Mouse (Mus musculus): ENCODE data around the gene Ugt1a10. TPM values are rescaled to one million over a fixed set of nuclear protein-coding genes. Genes with fewer than 3 reads are reported as not detected.
"Not testable (repeated sequence)": the region's sequence is repeated elsewhere in the genome, so short reads cannot be mapped to it uniquely, and the experiment has no call there.

Ugt1a10 gene
- polyA plus RNA-seq, 1 experiment from 2014 or later, result not detected

GRCm38 (mm10) chr1:88094270-88094676, 39.1 kb downstream of the Ugt1a10 start:
- peak; percentile 40 for DNase-seq
- not testable (repeated sequence) for H3K4me3 ChIP-seq (ENCODE audit: low read depth, low read length); H3K4me1 ChIP-seq (ENCODE audit: insufficient read depth); H3K36me3 ChIP-seq (ENCODE audit: insufficient read depth); H3K27me3 ChIP-seq (ENCODE audit: insufficient read depth, low read length); H3K9me3 ChIP-seq (ENCODE audit: low read depth, low read length); H3K4me2 ChIP-seq; H3K9ac ChIP-seq
- peak overlapping the region; percentile 83; the same call in 1 of the 2 replicates for H3K27ac ChIP-seq (ENCODE audit: low read depth)
- peak; percentile 47 for TF ChIP-seq CTCF (IDR thresholded peaks at IDR 0.05; ENCODE audit: low read depth)
- WGBS, result 55% methylated on average over 3 of the region's 3 CpGs
- peak; percentile 66; the same call in 1 of the 2 replicates for ATAC-seq (ENCODE audit: insufficient read depth)

GRCm38 (mm10) chr1:88094941-88095492, 39.8 kb downstream of the Ugt1a10 start, which contains the start of gene Ugt1a7c:
TSS of gene Ugt1a7c (plus strand) at chr1:88095062.
- no peak for TF ChIP-seq CTCF (IDR thresholded peaks at IDR 0.05; ENCODE audit: low read depth)
- Histone ChIP-seq H3K27ac (ENCODE audit: low read depth) (peak within 1 kb of the TSS; percentile 83; the same call in 1 of the 2 replicates), H3K36me3 (ENCODE audit: insufficient read depth) (no peaks in the 10 kb centered on the region), H3K4me2 (peak within 1 kb of the TSS; percentile 38), H3K27me3 (ENCODE audit: insufficient read depth, low read length) (no peaks in the 10 kb centered on the region), H3K9ac (no peak within 1 kb of the TSS), H3K9me3 (ENCODE audit: low read depth, low read length) (no peaks in the 10 kb centered on the region), H3K4me3 (ENCODE audit: low read depth, low read length) (no peak within 1 kb of the TSS), H3K4me1 (ENCODE audit: insufficient read depth) (no peaks in the 10 kb centered on the region)
- DNase-seq (peak; percentile 86), ATAC-seq (ENCODE audit: insufficient read depth) (peak; percentile 93)
- WGBS, result 27% methylated on average over 10 of the region's 10 CpGs

- not testable (repeated sequence) for ATAC-seq (ENCODE audit: insufficient read depth); H3K9me3 ChIP-seq (ENCODE audit: low read depth, low read length); H3K9ac ChIP-seq; H3K36me3 ChIP-seq (ENCODE audit: insufficient read depth); H3K27me3 ChIP-seq (ENCODE audit: insufficient read depth, low read length); H3K27ac ChIP-seq (ENCODE audit: low read depth); H3K4me2 ChIP-seq; H3K4me3 ChIP-seq (ENCODE audit: low read depth, low read length); H3K4me1 ChIP-seq (ENCODE audit: insufficient read depth); DNase-seq
- 82% methylated on average over 3 of the region's 3 CpGs for WGBS
These were observed 43.4 kb downstream of the Ugt1a10 start for GRCm38 (mm10) chr1:88098546-88098945.

GRCm38 (mm10) chr1:88099691-88100090, 44.5 kb downstream of the Ugt1a10 start:
- not testable (repeated sequence) for H3K4me1 ChIP-seq (ENCODE audit: insufficient read depth); H3K9me3 ChIP-seq (ENCODE audit: low read depth, low read length); H3K27ac ChIP-seq (ENCODE audit: low read depth); ATAC-seq (ENCODE audit: insufficient read depth); H3K27me3 ChIP-seq (ENCODE audit: insufficient read depth, low read length); DNase-seq; H3K4me3 ChIP-seq (ENCODE audit: low read depth, low read length); H3K36me3 ChIP-seq (ENCODE audit: insufficient read depth); H3K4me2 ChIP-seq; H3K9ac ChIP-seq
- 70% methylated on average over 2 of the region's 2 CpGs for WGBS

GRCm38 (mm10) chr1:88103019-88103418, 47.8 kb downstream of the Ugt1a10 start, which contains the start of gene Ugt1a6b:
TSS of gene Ugt1a6b (plus strand) at chr1:88103252.
- not testable (repeated sequence) for H3K4me2 ChIP-seq; H3K9ac ChIP-seq; ATAC-seq (ENCODE audit: insufficient read depth); H3K9me3 ChIP-seq (ENCODE audit: low read depth, low read length); H3K27me3 ChIP-seq (ENCODE audit: insufficient read depth, low read length); DNase-seq; H3K4me1 ChIP-seq (ENCODE audit: insufficient read depth); H3K36me3 ChIP-seq (ENCODE audit: insufficient read depth); H3K4me3 ChIP-seq (ENCODE audit: low read depth, low read length); H3K27ac ChIP-seq (ENCODE audit: low read depth)
- WGBS, result 41% methylated on average over 3 of the region's 3 CpGs

- WGBS, result 70% methylated on average over 4 of the region's 5 CpGs
- H3K27ac ChIP-seq (ENCODE audit: low read depth); H3K9ac ChIP-seq; H3K9me3 ChIP-seq (ENCODE audit: low read depth, low read length); H3K4me3 ChIP-seq (ENCODE audit: low read depth, low read length); DNase-seq; H3K4me1 ChIP-seq (ENCODE audit: insufficient read depth); H3K4me2 ChIP-seq; H3K27me3 ChIP-seq (ENCODE audit: insufficient read depth, low read length); ATAC-seq (ENCODE audit: insufficient read depth); H3K36me3 ChIP-seq (ENCODE audit: insufficient read depth): not testable (repeated sequence)
These were observed 48.7 kb downstream of the Ugt1a10 start for GRCm38 (mm10) chr1:88103697-88104468.

- Histone ChIP-seq H3K27ac (ENCODE audit: low read depth) (no peak overlapping the region), H3K4me2 (no peak overlapping the region), H3K4me1 (ENCODE audit: insufficient read depth) (no peaks in the 10 kb centered on the region), H3K27me3 (ENCODE audit: insufficient read depth, low read length) (no peaks in the 10 kb centered on the region), H3K36me3 (ENCODE audit: insufficient read depth) (no peaks in the 10 kb centered on the region), H3K9ac (no peak overlapping the region), H3K9me3 (ENCODE audit: low read depth, low read length) (no peaks in the 10 kb centered on the region), H3K4me3 (ENCODE audit: low read depth, low read length) (no peak overlapping the region)
- WGBS, result 87% methylated on average over 1 of the region's 1 CpGs
- DNase-seq, result no peak
- TF ChIP-seq CTCF (IDR thresholded peaks at IDR 0.05; ENCODE audit: low read depth), result no peak
- ATAC-seq (ENCODE audit: insufficient read depth), result no peak
These were observed 49.7 kb downstream of the Ugt1a10 start for GRCm38 (mm10) chr1:88104667-88105430.

All from lung, embryonic 14.5 days (tissue).